In the genomic region with DNA sequence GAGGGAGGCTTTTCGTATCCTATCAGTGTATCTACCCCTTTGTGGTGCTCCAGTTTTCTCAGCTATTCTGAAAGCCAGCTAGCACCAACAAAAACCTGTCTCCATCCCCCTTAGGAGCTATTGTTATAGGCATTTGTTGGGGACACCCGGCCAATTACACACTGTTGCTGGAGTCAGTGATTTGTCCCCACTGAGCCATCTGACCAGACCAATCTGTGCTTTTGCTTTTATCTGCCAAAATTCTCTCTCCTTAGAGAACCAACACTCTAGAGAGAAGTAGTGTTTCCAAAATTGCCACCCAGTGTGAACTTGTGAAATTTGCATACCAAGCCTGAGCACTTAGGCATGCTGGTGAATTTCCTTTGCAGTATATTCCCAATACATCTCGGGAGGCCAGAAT, we compare ENCODE assay signal across 13 mouse cellular contexts. TPM values are rescaled to one million over a fixed set of nuclear protein-coding genes. Genes with fewer than 3 reads are reported as not detected.
"Had no signal": no experiment of that assay in that cellular context is flagged by ENCODE, and none has a peak within 500 bp of the region (broad histone marks: within the 10 kb centered on the region; RNA-seq: fewer than 3 reads in every experiment).

No protein-coding gene starts in this region.

- DNase-seq: kidney, postnatal 36 days; layer of hippocampus, adult 9-11 months; layer of hippocampus, postnatal 36 days; lung, adult 18-20 months; right cerebral cortex, postnatal 14 days; thymus, adult 2 months; thymus, postnatal 25 days had no signal

RNA-seq across cellular contexts. Expression of a gene that starts 11.6 kb away (rescaled TPM):
- total RNA-seq: layer of hippocampus, adult 18-20 months; layer of hippocampus, postnatal 36 days; left cerebral cortex, adult 8-10 months; left cerebral cortex, postnatal 36 days; liver, adult 2 months; megakaryocyte-erythroid progenitor cell, adult 5-6 weeks; midbrain, postnatal 0 days had no signal

RNA-seq across cellular contexts. Expression of a gene that starts 31.8 kb away (rescaled TPM):
- total RNA-seq: layer of hippocampus, adult 18-20 months; layer of hippocampus, postnatal 36 days; left cerebral cortex, adult 8-10 months; left cerebral cortex, postnatal 36 days; liver, adult 2 months; megakaryocyte-erythroid progenitor cell, adult 5-6 weeks; midbrain, postnatal 0 days had no signal
